Mouse (Mus musculus): Measurements from ENCODE around the gene Pp2d1.
"Not testable (repeated sequence)": the region's sequence is repeated elsewhere in the genome, so short reads cannot be mapped to it uniquely, and the experiment has no call there.

The Pp2d1 gene

DNA sequence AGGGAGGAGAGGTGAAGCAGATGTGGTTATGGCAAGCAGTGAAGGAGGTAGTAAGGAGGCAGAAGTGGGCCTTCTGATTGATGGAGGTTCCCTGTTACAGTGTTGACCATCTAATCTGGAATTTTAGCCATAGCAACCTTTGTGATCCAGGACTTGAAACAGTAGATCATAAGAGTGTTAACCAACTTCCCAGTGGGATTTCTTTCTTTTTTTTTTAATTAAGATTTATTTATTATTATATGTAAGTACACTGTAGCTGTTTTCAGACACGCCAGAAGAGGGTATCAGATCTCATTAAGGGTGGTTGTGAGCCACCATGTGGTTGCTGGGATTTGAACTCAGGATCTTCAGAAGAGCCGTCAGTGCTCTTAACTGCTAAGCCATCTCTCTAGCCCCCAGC, at the start of gene Pp2d1:
Pp2d1 (minus strand) TSS at position 101 of the 400 bp plus-strand sequence.
- DNase-seq (ENCODE audit: low spot score in 2 of 2), result not testable (repeated sequence)

GRCm38 (mm10) chr17:53588097-53588855, 49.0 kb upstream of the Pp2d1 start:
- DNase-seq (ENCODE audit: low spot score in 2 of 2), result no peak

- DNase-seq (ENCODE audit: low spot score in 2 of 2), result peak; percentile 68 to 87
These were observed 48.0 kb upstream of the Pp2d1 start for GRCm38 (mm10) chr17:53587074-53587851.

DNA sequence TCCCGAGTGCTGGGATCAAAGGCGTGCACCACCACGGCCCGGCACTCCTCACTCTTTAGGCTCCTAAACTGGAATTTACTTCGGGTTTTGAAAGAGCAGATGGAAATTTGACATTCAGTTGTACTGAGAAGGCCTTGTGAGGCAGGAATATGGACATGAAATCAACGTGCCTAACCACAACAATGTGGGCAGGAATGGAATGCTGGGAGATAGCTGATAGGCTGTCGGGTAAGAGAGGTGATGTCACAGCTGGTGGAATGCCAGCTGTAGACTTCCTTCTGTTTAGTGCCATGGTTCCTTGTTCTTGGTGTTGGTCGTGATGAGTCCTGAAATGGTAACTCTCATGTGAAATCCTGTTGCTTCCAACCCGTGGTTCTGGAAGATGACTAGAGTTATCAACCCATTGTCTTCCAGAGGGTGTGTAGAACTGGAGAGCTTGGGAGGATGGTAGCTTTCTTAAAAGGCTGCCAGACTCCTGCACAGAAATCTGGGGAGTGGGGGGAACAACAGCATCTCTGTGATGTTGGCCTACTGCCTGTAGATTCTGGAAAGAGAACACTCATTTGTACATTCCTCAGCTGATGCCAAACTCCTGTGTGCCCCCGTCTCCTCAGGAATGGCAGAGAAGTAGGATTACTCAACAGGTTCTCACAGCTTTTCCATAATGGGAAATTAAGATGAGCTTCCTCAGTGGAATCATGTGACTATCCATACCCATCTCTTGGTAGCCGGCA, 44.8 kb upstream of the Pp2d1 start:
- DNase-seq (ENCODE audit: low spot score in 2 of 2), result no peak

- no peak for DNase-seq (ENCODE audit: low spot score in 2 of 2)
These were observed 43.6 kb upstream of the Pp2d1 start for GRCm38 (mm10) chr17:53582805-53583204.

GRCm38 (mm10) chr17:53582026-53582585, 42.9 kb upstream of the Pp2d1 start:
- no peak for DNase-seq (ENCODE audit: low spot score in 2 of 2)

GRCm38 (mm10) chr17:53580237-53580636, 41.0 kb upstream of the Pp2d1 start:
- DNase-seq (ENCODE audit: low spot score in 2 of 2), result no peak

- DNase-seq (ENCODE audit: low spot score in 2 of 2), result no peak
These were observed 40.4 kb upstream of the Pp2d1 start for GRCm38 (mm10) chr17:53579612-53580011.

DNA sequence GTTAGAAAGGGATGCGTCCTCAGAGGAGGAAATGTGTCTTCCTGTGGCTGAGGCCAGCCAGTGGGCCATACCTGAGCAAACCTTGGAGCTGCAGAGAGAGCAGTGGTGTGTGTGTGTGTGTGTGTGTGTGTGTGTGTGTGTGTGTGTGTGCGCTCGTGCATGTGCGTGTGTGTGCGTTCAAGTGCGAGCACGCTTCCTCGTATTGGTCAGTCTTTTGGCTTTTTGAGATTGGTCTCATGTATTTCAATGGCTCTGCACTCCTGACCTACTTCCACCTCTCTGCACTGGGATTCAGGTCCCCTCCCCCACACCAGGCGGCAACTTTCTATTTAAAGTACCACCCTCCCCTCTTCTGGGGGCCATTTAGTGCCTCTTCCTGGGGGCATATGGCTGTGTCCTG, 39.5 kb upstream of the Pp2d1 start:
- no peak for DNase-seq (ENCODE audit: low spot score in 2 of 2)

GRCm38 (mm10) chr17:53578249-53578648, 39.0 kb upstream of the Pp2d1 start:
- no peak for DNase-seq (ENCODE audit: low spot score in 2 of 2)

DNA sequence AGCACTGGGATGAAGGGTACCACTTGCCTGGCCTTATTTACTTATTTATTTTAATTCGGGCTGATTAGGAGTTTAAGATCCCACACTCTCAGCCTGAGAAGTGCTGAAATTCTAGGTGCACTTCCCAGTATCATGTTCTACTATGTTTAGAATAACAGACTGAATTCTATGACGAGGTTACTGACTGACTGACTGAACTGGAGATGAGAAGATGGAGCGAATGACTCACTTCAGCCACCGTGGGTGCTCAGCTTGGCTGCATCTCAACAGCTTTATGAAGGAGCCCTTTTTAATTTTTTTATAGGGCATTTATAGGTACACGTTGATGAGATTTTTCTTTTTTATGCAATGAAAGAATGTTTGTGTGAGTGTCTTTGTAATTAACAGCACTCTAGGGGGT, 38.5 kb upstream of the Pp2d1 start:
- DNase-seq (ENCODE audit: low spot score in 2 of 2), result no peak

DNA sequence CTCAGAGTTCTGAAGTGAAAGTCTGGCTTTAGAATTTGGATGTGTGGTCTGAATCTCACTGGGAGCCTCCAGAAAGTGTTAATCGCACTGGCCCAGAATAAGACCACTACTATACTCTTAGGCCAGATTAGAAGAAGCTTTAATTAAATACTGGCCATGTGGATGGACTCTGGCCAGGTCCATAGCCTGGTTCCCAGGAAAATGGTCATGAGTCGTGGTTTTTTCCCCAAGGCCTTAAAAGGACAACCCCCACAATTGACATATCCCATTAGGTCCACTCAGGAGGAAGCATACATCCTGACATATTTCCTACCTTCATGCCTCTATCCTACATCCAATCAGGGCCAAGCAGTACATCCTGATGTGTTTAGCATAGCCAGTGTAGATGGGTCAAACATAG, 37.9 kb upstream of the Pp2d1 start:
- DNase-seq (ENCODE audit: low spot score in 2 of 2), result no peak

DNA sequence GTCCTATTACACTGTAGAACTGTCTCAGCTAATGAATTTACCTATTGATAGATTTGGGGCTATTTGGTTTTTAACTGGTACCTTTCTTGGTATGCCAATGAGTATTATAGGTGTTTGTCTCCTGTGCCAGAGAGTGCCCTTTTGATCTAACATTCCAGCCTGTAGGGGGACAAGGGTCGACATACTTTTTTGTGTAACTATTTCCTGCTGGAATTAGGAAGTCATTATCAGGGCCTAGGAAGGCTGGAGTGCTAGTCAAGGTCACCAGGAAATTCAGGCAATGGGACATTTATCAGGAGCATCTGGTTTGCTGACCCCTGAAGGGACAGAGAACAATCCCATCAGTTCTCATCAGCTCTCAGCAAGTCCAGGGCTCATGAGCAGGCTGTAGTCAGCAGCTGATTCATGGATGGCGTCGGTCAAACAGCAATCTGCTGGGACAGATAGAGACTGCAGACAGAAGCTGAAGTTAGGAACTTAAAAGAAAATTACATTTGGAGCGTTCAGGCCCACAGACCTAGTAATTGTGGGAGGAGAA, 33.8 kb upstream of the Pp2d1 start:
- DNase-seq (ENCODE audit: low spot score in 2 of 2), result no peak

GRCm38 (mm10) chr17:53570932-53571331, 31.7 kb upstream of the Pp2d1 start:
- DNase-seq (ENCODE audit: low spot score in 2 of 2), result not testable (repeated sequence)

DNA sequence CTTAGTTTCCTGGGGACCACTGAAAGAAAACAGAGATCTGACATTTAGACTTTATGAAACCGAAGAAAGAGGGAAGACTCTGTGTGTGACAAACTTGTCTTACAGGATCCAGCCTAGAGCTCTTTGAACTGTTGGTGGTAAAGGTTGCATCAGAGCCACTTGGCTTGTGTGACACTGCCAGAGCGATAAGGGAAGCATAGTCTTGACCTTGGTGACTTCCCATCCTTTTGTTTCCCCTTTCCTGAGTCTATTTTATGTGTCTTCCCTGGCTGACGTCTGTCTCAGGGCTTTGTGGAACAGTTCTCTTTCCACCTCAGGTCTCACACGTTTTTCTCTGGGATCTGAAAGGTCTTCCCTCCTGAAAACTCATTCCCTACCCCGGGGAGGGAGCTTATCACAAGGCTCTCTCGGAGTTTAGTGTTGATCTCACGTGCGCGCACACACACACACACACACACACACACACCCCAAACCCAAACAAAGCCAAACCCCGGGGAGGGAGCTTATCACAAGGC, 31.2 kb upstream of the Pp2d1 start:
- no peak for DNase-seq (ENCODE audit: low spot score in 2 of 2)

DNA sequence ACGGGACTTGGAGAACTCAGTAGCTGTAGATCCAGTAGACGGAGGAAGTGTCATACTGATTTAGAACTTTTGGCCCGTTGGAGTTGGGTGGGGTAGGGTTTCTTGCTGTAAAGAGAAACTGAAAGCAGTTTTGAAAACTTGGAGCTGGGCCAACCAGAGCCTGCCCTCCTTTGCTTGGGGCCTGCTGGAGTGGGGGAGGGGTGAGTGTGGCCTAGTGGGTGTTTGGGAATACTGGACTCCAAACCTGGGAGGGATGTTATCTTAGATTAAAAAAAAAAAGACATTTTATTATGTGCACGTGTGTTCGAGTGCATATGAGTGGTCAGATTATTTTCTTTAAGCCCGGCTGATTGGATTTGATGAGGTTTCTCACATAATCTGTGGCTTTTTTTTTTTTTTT, 30.6 kb upstream of the Pp2d1 start:
- peak in 1 of 2 experiments; percentile 37 for DNase-seq (ENCODE audit: low spot score in 2 of 2)

GRCm38 (mm10) chr17:53568734-53569386, 29.6 kb upstream of the Pp2d1 start:
- DNase-seq (ENCODE audit: low spot score in 2 of 2), result no peak

- DNase-seq (ENCODE audit: low spot score in 2 of 2), result peak in 1 of 2 experiments; percentile 50
These were observed 28.9 kb upstream of the Pp2d1 start for GRCm38 (mm10) chr17:53568118-53568517.

- DNase-seq (ENCODE audit: low spot score in 2 of 2), result peak in 1 of 2 experiments; percentile 17
These were observed 28.3 kb upstream of the Pp2d1 start for GRCm38 (mm10) chr17:53567346-53568101.

- DNase-seq (ENCODE audit: low spot score in 2 of 2), result peak in 1 of 2 experiments; percentile 48
These were observed 27.7 kb upstream of the Pp2d1 start for GRCm38 (mm10) chr17:53566919-53567345.

Data from left cerebral cortex, adult 9 months (tissue).